Mouse (Mus musculus) layer of hippocampus, adult 2 months (tissue): ENCODE measurements around the gene Gja4. TPM values are rescaled to one million over a fixed set of nuclear protein-coding genes. Genes with fewer than 3 reads are reported as not detected.
A peak's percentile ranks its signal among the peaks of the same experiment; 100 is the strongest.

ENCODE experiments used
- DNase-seq, 2 experiments: peaks; one replicate each; pipeline ENCODE4 v3.0.0; 2022; ENCODE audit warnings: low spot score in 2 of 2
- H3K27ac ChIP-seq: fragments of 200-600 bp; 2 replicates; pipeline ENCODE4 v1.8.1; 2022
- H3K4me3 ChIP-seq: fragments of 200-600 bp; 2 replicates; pipeline ENCODE4 v1.8.1; 2022; ENCODE audit warnings: mild to moderate bottlenecking
- CTCF ChIP-seq: fragments of 200-600 bp; conservative IDR thresholded peaks from 2 replicates; pipeline ENCODE4 v1.8.1; 2022; ENCODE audit warnings: antibody characterized with exemption, mild to moderate bottlenecking, moderate library complexity
- total RNA-seq, 2 experiments: library from RNA; stranded (reverse); gene quantifications; 2 replicates each; pipeline ENCODE4 v1.2.3; 2021

Gene Gja4
- total RNA-seq, 2 experiments from 2014 or later = 2.2 to 4.2 TPM

- peak overlapping the region; percentile 55 for H3K27ac ChIP-seq
- H3K4me3 ChIP-seq = peak overlapping the region; percentile 71
- TF ChIP-seq CTCF = no peak
- DNase-seq = no peak
Measured at GRCm38 (mm10) chr4:127314585-127314984, 746 bp upstream of the Gja4 start.

- TF ChIP-seq CTCF = no peak
- H3K27ac ChIP-seq = no peak overlapping the region
- DNase-seq = no peak
- H3K4me3 ChIP-seq = peak overlapping the region; percentile 9; the same call in 1 of the 2 replicates
Measured at GRCm38 (mm10) chr4:127312349-127312748, 1.5 kb downstream of the Gja4 start.

GRCm38 (mm10) chr4:127311561-127311960 is 2.3 kb downstream of the Gja4 start:
- Histone ChIP-seq H3K4me3 (no peak overlapping the region; the same call in 1 of the 2 replicates), H3K27ac (no peak overlapping the region)
- no peak for DNase-seq
- no peak for TF ChIP-seq CTCF

GRCm38 (mm10) chr4:127306915-127307314 is 6.9 kb downstream of the Gja4 start:
- Histone ChIP-seq H3K27ac (no peak overlapping the region), H3K4me3 (no peak overlapping the region)
- TF ChIP-seq CTCF = no peak
- no peak for DNase-seq

- TF ChIP-seq CTCF = no peak
- Histone ChIP-seq H3K27ac (no peak overlapping the region), H3K4me3 (no peak overlapping the region)
- no peak for DNase-seq
Measured at GRCm38 (mm10) chr4:127303796-127304195, 10.0 kb downstream of the Gja4 start.

GRCm38 (mm10) chr4:127300503-127300902 is 13.3 kb downstream of the Gja4 start:
- TF ChIP-seq CTCF = no peak
- DNase-seq = no peak
- Histone ChIP-seq H3K4me3 (no peak overlapping the region), H3K27ac (no peak overlapping the region)

GRCm38 (mm10) chr4:127292631-127293030 is 21.2 kb downstream of the Gja4 start:
- DNase-seq = no peak
- no peak for TF ChIP-seq CTCF

GRCm38 (mm10) chr4:127289039-127289548 is 24.7 kb downstream of the Gja4 start:
- TF ChIP-seq CTCF = no peak
- Histone ChIP-seq H3K4me3 (no peak overlapping the region), H3K27ac (no peak overlapping the region)
- DNase-seq = no peak

More at GRCm38 (mm10) chr4:127292631-127293030, 21.2 kb downstream of the Gja4 start:
- H3K27ac ChIP-seq = no peak overlapping the region
- no peak overlapping the region for H3K4me3 ChIP-seq

GRCm38 (mm10) chr4:127286907-127287306 is 26.9 kb downstream of the Gja4 start:
- H3K27ac ChIP-seq = no peak overlapping the region
- TF ChIP-seq CTCF = no peak
- no peak for DNase-seq
- H3K4me3 ChIP-seq = no peak overlapping the region

GRCm38 (mm10) chr4:127279241-127279640 is 34.6 kb downstream of the Gja4 start:
- no peak for DNase-seq
- no peak for TF ChIP-seq CTCF
- no peak overlapping the region for H3K4me3 ChIP-seq
- no peak overlapping the region for H3K27ac ChIP-seq

- Histone ChIP-seq H3K4me3 (no peak overlapping the region), H3K27ac (no peak overlapping the region)
- TF ChIP-seq CTCF = no peak
- no peak for DNase-seq
Measured at GRCm38 (mm10) chr4:127278451-127279001, 35.3 kb downstream of the Gja4 start.

GRCm38 (mm10) chr4:127264183-127264554 is 49.7 kb downstream of the Gja4 start:
- no peak overlapping the region for H3K27ac ChIP-seq
- no peak for DNase-seq
- H3K4me3 ChIP-seq = no peak overlapping the region
- no peak for TF ChIP-seq CTCF

- H3K27ac ChIP-seq = no peak overlapping the region
- no peak for TF ChIP-seq CTCF
- no peak overlapping the region for H3K4me3 ChIP-seq
- DNase-seq = no peak
Measured at GRCm38 (mm10) chr4:127263438-127264182, 50.2 kb downstream of the Gja4 start.

GRCm38 (mm10) chr4:127261601-127262000 is 52.2 kb downstream of the Gja4 start:
- Histone ChIP-seq H3K27ac (no peak overlapping the region), H3K4me3 (no peak overlapping the region)
- no peak for TF ChIP-seq CTCF
- DNase-seq = no peak

Other genes with a start within 250 kb of the Gja4 start
- gene Zmym6, start 236.7 kb downstream of the Gja4 start, total RNA-seq = 10 to 100 TPM; 34.9 to 41.7 TPM
- gene Tmem35b, start 190.3 kb downstream of the Gja4 start, total RNA-seq = 1 to 10 TPM; 5.5 to 5.8 TPM
- 100 to 1,000 TPM; 283 to 292 TPM for gene Dlgap3, start 144.8 kb downstream of the Gja4 start, total RNA-seq
- 10 to 100 TPM; 48.5 to 55.1 TPM for gene Smim12, start 70.3 kb downstream of the Gja4 start, total RNA-seq
- under 1 TPM; 0.37 to 0.38 TPM for gene Gjb3, start 16.8 kb upstream of the Gja4 start, total RNA-seq
- not detected for gene Gjb4, start 40.0 kb upstream of the Gja4 start, total RNA-seq
- gene Gjb5, start 44.1 kb upstream of the Gja4 start, total RNA-seq = not detected